Mouse (Mus musculus): Measurements from ENCODE around the gene Pcgf2. TPM values are rescaled to one million over a fixed set of nuclear protein-coding genes. Genes with fewer than 3 reads are reported as not detected.
A peak's percentile ranks its signal among the peaks of the same experiment; 100 is the strongest.
"Not testable (repeated sequence)": the region's sequence is repeated elsewhere in the genome, so short reads cannot be mapped to it uniquely, and the experiment has no call there.

Pcgf2 gene
- polyA plus RNA-seq, 1 experiment from 2014 or later, result 3.6 TPM

DNA sequence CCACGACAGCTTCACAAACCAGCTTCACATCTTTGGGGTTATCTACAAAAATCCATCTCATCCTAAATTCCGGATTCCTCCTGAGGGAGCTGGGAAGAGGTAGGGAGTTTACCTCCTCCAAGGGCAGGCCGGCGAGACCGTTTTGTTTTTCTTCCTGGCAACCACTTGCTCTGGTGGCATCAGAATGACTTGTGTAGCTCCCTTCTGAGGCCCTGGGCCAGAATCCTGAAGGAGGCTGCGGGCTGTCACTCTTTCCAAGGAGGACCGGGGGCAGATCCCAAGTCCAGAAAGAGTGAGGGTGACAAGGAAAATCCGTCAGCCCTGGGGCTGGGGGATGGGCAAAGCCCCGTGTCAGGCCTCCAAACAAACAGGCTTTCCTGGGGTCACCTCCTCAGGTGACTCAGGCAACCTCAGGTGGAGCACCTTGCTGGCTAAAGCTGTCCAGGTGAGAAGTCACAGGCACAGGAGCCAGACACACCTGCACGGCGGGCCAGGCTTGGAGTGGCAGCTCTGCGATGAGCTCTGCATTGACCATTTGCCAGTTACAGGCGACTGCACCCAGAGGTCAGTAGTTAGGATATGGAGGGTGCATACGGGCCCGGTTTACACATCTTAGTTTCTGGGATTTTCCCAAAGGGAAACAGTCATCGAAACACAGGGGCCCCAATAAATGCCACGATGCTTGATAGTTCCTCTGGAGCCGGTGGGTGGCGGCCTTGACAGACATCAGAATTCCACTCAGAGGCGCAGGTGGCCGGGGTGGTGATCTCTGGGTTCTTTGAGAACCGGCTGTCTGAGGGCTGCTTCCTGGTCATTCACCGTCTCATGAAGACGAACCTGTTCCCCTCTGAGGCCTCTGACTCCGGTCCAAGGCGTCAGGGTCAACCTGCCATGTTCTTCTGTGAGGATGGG lies 17.3 kb upstream of the Pcgf2 start:
- no peaks in the 10 kb centered on the region for H3K9me3 ChIP-seq (replicated peaks)
- H3K4me2 ChIP-seq, result no peak overlapping the region
- no peaks in the 10 kb centered on the region for H3K27me3 ChIP-seq
- ATAC-seq (ENCODE audit: low read depth) (no peak), DNase-seq (no peak)
- H3K4me3 ChIP-seq (replicated peaks), result no peak overlapping the region
- H3K36me3 ChIP-seq, result peaks cover 81% of the 10 kb centered on the region
- 0 out of 2 replicates have a peak overlapping the region, but pooled peaks have one; percentile 43 for H3K27ac ChIP-seq
- no peak overlapping the region for H3K9ac ChIP-seq
- whole genome bisulfite sequencing (ENCODE audit: insufficient replicate concordance), result 76% methylated on average over 26 of the region's 26 CpGs
- H3K4me1 ChIP-seq (replicated peaks), result peaks cover 9% of the 10 kb centered on the region; the same call in 1 of the 2 replicates

DNA sequence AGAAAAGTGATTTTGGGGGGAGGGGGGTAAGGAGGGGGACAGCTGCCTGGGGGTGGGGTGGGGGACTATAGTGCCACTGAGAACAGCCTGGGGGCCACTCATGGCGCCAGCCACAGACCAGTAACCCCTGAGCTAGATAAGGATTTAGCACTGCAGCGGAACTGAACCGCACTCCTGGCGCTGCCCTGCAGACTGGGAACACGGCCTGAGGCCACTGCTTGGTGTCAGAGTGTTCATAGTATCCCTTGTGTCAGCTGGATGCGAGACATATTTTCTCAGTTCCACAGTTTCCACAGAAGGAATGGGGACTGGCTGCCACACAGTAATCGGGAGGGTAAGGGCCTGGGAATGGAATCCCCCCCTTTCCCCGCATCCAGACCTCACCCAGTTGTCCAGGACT lies 15.7 kb upstream of the Pcgf2 start:
- ATAC-seq (ENCODE audit: low read depth), result no peak
- no peak overlapping the region for H3K27ac ChIP-seq
- peaks cover 9% of the 10 kb centered on the region; the same call in 1 of the 2 replicates for H3K4me1 ChIP-seq (replicated peaks)
- 77% methylated on average over 8 of the region's 8 CpGs for WGBS (ENCODE audit: insufficient replicate concordance)
- H3K4me2 ChIP-seq, result no peak overlapping the region
- no peak for DNase-seq
- no peak overlapping the region for H3K4me3 ChIP-seq (replicated peaks)
- H3K9me3 ChIP-seq (replicated peaks), result no peaks in the 10 kb centered on the region
- no peaks in the 10 kb centered on the region for H3K27me3 ChIP-seq
- H3K36me3 ChIP-seq, result peaks cover 81% of the 10 kb centered on the region
- H3K9ac ChIP-seq, result no peak overlapping the region

DNA sequence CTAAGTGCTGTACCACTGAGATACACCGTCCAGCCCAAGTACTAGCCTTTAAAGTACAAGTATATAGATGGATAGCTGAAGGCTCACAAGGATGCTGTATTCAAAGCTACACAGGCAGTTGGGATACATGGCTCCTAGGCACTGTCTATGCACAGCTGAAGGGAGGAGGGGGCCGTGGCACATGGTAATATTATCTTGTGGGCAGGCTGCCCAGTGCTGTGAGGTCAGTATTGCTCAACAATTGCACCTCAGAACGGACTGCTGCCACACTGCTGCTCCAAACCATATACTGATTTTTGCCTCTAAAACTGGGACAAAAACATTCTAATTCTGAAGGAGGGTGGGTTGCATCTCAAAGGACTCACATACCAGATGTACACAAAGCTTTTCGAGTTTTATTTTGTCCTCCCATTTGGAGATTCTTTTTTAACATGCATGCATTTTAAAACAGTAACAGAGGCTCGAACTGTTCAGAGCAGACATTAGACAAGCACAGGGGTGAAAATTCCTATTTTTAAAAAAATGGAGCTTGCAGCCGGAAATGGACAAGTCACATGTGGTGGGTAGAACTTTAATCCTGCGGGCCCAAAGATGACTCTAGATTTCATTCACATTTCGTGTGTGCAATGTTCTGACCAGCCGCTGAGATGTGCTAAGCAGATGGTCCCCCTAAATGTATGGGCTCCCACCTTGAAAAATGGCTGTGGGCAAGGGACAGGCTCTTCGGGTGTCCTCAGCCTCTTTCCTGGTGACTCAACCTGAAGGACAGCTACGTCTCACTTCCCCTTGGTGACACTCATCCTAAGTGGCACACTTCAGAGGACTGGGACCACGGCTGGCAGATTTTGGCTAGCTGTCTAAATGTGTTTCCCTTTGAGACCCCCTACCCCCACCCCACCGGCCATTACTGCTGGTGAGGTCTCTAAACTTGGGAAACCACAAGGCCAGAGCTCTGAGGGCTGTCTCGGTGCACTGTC lies 14.8 kb upstream of the Pcgf2 start:
- no peak overlapping the region for H3K4me2 ChIP-seq
- 68% methylated on average over 14 of the region's 14 CpGs for WGBS (ENCODE audit: insufficient replicate concordance)
- no peak overlapping the region for H3K4me3 ChIP-seq (replicated peaks)
- peaks cover 9% of the 10 kb centered on the region; the same call in 1 of the 2 replicates for H3K4me1 ChIP-seq (replicated peaks)
- no peaks in the 10 kb centered on the region for H3K9me3 ChIP-seq (replicated peaks)
- H3K36me3 ChIP-seq, result peaks cover 75% of the 10 kb centered on the region
- H3K9ac ChIP-seq, result no peak overlapping the region
- no peak overlapping the region for H3K27ac ChIP-seq
- no peaks in the 10 kb centered on the region for H3K27me3 ChIP-seq
- DNase-seq, result no peak
- ATAC-seq (ENCODE audit: low read depth), result 0 out of 2 replicates have a peak, but pooled peaks have one; percentile 37

DNA sequence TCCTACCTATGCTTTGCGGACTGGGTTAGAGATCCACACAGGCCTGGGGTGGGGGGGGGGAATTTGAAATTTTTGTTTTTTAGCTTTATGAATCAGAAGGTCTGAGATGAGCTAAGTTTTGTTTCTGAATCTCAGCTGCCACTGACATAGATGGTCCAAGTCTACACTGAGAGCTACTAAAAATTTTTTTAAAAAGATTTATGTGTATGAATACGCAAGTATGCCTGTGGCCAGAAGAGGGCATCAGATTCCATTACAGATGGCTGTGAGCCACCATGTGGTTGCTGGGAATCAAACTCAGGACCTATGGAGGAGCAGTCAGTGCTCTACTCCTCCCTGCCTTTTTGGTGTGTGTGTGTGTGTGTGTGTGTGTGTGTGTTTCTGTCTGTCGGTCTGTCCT lies 14.1 kb upstream of the Pcgf2 start:
- Histone ChIP-seq H3K27me3 (no peaks in the 10 kb centered on the region), H3K27ac (no peak overlapping the region), H3K4me1 (replicated peaks) (peaks cover 4% of the 10 kb centered on the region; the same call in 1 of the 2 replicates), H3K9me3 (replicated peaks) (no peaks in the 10 kb centered on the region), H3K9ac (no peak overlapping the region), H3K4me2 (no peak overlapping the region), H3K36me3 (peaks cover 69% of the 10 kb centered on the region), H3K4me3 (replicated peaks) (no peak overlapping the region)
- no peak for DNase-seq
- 91% methylated on average over 3 of the region's 3 CpGs for WGBS (ENCODE audit: insufficient replicate concordance)
- no peak for ATAC-seq (ENCODE audit: low read depth)

DNA sequence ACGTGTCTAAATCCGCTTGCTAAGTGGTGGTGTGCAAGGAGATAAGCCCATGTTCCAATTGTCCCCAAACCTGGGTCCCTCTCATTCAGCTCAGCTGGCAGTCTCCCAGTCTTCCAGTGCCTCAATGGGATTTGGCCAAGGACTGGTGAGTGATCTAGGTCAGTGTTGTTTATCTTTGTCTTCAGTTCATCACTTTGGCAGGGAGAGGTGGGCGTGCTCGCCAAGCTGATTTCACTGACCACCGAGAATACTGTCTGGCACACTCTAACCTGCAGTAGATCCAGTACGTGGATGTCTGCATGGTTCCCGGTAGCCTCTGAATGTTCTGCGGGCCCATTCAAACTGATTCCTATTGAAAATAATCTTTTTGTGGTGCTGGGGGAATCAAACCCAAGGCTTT lies 13.6 kb upstream of the Pcgf2 start:
- Histone ChIP-seq H3K4me2 (no peak overlapping the region), H3K36me3 (peaks cover 69% of the 10 kb centered on the region), H3K27me3 (no peaks in the 10 kb centered on the region), H3K27ac (no peak overlapping the region), H3K9ac (no peak overlapping the region), H3K4me1 (replicated peaks) (no peaks in the 10 kb centered on the region; the same call in 1 of the 2 replicates), H3K4me3 (replicated peaks) (no peak overlapping the region), H3K9me3 (replicated peaks) (no peaks in the 10 kb centered on the region)
- 79% methylated on average over 8 of the region's 8 CpGs for WGBS (ENCODE audit: insufficient replicate concordance)
- no peak for DNase-seq
- ATAC-seq (ENCODE audit: low read depth), result no peak

DNA sequence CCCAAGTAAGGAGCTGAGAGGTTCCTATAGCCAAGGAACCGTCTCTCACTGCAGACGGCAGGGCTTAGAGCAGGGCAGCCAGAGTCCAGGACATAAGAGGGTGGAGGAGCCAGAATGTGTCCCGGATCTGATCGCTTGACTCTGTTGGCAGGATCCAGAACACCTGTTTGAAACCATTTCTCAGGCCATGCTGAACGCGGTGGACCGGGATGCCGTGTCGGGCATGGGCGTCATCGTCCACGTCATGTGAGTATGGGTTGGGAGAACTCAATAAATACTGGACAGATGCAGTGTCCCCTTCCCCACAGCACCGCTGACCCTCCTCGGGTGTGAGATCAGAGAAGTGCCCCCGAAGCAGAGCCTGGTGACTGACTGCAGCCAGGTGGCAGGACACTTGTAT lies 12.0 kb upstream of the Pcgf2 start:
- Histone ChIP-seq H3K36me3 (peaks cover 68% of the 10 kb centered on the region), H3K27me3 (no peaks in the 10 kb centered on the region), H3K9ac (no peak overlapping the region), H3K4me2 (no peak overlapping the region), H3K4me3 (replicated peaks) (no peak overlapping the region), H3K27ac (no peak overlapping the region), H3K4me1 (replicated peaks) (no peaks in the 10 kb centered on the region), H3K9me3 (replicated peaks) (no peaks in the 10 kb centered on the region)
- 91% methylated on average over 15 of the region's 15 CpGs for WGBS (ENCODE audit: insufficient replicate concordance)
- ATAC-seq (ENCODE audit: low read depth) (no peak), DNase-seq (no peak)

DNA sequence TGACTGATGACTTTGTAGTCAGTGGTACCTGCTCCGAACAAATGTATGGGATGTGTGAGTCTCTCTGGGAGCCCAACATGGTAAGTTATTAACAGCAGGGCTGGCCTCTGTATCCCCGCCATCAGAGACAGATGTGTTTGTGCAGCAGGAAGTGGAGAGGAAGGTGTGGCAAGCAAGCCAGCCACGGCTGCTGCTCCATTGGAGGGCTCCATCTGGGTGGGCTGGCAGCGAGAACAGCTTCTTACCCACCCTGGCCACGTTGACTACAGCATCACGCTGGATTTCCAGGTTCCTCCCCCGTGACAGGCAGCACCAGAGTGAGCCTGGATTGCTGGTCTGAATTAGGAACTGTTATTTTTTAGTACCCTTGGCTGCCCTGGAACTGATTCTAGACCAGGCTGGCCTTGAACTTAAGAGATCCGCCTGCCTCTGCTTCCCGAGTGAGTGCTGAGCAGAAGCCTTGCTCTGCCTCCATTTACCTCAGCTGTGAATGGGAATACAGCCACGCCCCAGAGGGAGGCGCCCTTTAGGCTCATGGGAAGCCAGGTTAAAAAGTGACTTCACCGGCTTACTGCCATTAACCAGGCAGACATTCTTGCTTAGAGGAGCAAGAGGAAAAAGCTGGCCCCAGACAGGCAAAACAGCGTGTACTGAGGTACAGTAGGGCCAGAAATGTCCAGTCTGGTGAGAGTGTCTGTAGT lies 11.1 kb upstream of the Pcgf2 start:
- no peak for ATAC-seq (ENCODE audit: low read depth)
- Histone ChIP-seq H3K27ac (no peak overlapping the region), H3K4me3 (replicated peaks) (no peak overlapping the region), H3K36me3 (peaks cover 71% of the 10 kb centered on the region), H3K4me1 (replicated peaks) (0 out of 2 replicates have a peak, but pooled peaks cover 1% of the 10 kb centered on the region), H3K9me3 (replicated peaks) (no peaks in the 10 kb centered on the region), H3K9ac (no peak overlapping the region), H3K4me2 (no peak overlapping the region), H3K27me3 (no peaks in the 10 kb centered on the region)
- 67% methylated on average over 13 of the region's 13 CpGs for WGBS (ENCODE audit: insufficient replicate concordance)
- no peak for DNase-seq

DNA sequence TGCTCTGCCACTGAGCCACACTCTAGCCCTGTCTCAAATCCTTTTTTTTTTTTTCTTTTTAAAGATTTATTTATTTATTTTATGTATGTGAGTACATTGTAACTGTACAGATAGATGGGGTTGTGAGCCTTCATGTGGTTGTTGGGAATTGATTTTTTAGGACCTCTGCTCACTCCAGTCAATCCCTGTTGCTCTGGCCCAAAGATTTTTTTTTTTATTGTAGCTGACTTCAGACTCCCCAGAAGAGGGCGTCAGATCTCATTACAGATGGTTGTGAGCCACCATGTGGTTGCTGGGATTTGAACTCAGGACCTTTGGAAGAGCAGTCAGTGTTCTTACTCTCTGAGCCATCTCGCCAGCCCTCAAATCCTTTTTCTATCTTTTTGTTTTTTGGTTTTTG lies 9.8 kb upstream of the Pcgf2 start:
- Histone ChIP-seq H3K36me3 (peaks cover 82% of the 10 kb centered on the region), H3K4me1 (replicated peaks) (peaks cover 11% of the 10 kb centered on the region)
- H3K9me3 ChIP-seq (replicated peaks); H3K4me2 ChIP-seq; DNase-seq; H3K27ac ChIP-seq; H3K4me3 ChIP-seq (replicated peaks); H3K27me3 ChIP-seq; H3K9ac ChIP-seq; ATAC-seq (ENCODE audit: low read depth): not testable (repeated sequence)
- WGBS (ENCODE audit: insufficient replicate concordance), result 66% methylated on average over 2 of the region's 2 CpGs

DNA sequence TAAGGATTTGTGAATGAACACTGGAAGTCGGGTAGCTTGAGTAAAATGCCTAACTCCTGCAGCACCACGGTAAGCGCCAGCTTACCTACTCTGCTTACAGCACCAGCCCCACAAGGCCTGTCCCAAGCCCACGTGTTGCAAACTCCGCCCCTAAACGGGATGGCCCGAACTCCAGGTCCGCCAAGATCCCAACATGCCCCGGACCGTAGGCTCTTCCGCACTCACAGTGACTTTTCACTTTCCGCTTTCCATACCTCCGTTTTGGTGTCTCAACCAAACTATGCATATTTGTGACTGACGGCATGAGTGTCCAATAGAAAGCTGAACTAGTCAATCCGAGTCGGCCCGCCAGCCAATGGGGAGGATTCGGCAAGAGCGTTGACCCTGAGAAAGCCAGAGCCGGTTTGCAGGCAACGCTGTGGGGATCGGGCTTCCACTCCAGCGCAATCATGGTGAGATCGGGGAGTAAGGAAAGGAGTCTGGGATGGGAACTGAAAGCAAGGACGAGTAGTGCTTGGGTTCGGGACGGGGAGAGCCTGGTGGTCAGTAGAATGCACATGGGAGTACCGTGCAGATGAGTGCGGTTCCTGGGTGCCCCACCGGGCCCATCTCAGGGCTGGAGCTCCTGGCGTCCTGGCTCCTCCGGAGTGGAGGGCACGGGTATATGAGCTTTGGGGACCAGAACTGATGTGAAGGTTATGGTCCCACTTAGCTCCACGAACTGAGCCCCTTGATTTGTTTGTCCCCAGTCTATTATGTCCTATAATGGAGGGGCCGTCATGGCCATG lies 2.9 kb upstream of the Pcgf2 start, which contains the start of gene Psmb3:
Gene Psmb3 (plus strand): TSS at position 361 of the 788 bp plus-strand sequence.
- WGBS (ENCODE audit: insufficient replicate concordance), result under 1% methylated on average over 35 of the region's 35 CpGs
- Histone ChIP-seq H3K9ac (peak within 1 kb of the TSS; percentile 80), H3K27ac (peak within 1 kb of the TSS; percentile 71), H3K4me3 (replicated peaks) (peak within 1 kb of the TSS; percentile 77), H3K4me1 (replicated peaks) (peaks cover 62% of the 10 kb centered on the region), H3K27me3 (peaks cover 43% of the 10 kb centered on the region), H3K9me3 (replicated peaks) (no peaks in the 10 kb centered on the region), H3K36me3 (peaks cover 34% of the 10 kb centered on the region), H3K4me2 (peak within 1 kb of the TSS; percentile 85)
- DNase-seq (peak; percentile 99), ATAC-seq (ENCODE audit: low read depth) (peak; percentile 92)

DNA sequence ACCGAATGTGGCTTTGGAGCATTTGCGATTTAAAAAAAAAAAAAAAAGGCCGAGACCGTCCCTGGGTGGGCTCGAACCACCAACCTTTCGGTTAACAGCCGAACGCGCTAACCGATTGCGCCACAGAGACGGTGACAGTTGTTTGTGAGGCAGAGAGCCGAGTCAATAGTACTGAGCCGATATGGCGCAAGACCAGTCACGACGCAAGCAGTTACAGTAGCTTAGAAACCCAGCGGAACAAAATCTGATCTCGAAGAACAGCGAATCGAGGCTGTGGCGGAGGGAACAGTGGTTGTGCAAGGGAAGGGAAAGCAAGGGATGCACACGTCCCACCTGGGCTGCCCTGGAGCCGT lies 2.1 kb upstream of the Pcgf2 start:
- peaks cover 71% of the 10 kb centered on the region for H3K4me1 ChIP-seq (replicated peaks)
- H3K4me3 ChIP-seq (replicated peaks), result peak overlapping the region; percentile 77
- H3K9me3 ChIP-seq (replicated peaks), result no peaks in the 10 kb centered on the region
- peak overlapping the region; percentile 65; the same call in 1 of the 2 replicates for H3K27ac ChIP-seq
- DNase-seq (peak; percentile 75), ATAC-seq (ENCODE audit: low read depth) (0 out of 2 replicates have a peak, but pooled peaks have one; percentile 0)
- peak overlapping the region; percentile 85 for H3K4me2 ChIP-seq
- H3K9ac ChIP-seq, result peak overlapping the region; percentile 75
- peaks cover 51% of the 10 kb centered on the region for H3K27me3 ChIP-seq
- peaks cover 26% of the 10 kb centered on the region for H3K36me3 ChIP-seq
- WGBS (ENCODE audit: insufficient replicate concordance), result under 1% methylated on average over 24 of the region's 24 CpGs

All from liver, embryonic 13.5 days (tissue).